Mouse (Mus musculus) activated CD4-positive, CD25-positive, alpha-beta regulatory T cell, adult 9 weeks (primary cell): ENCODE data around the gene Btg4. TPM values are rescaled to one million over a fixed set of nuclear protein-coding genes. Genes with fewer than 3 reads are reported as not detected.

Source experiments
- polyA plus RNA-seq: library from polyadenylated mRNA; unstranded; fragments of 100-300 nt; shearing (Covaris generic); gene quantifications from one replicate; pipeline ENCODE4 v1.2.1, GENCODE M21; 2017

Btg4 gene
- polyA plus RNA-seq, result not detected

DNA sequence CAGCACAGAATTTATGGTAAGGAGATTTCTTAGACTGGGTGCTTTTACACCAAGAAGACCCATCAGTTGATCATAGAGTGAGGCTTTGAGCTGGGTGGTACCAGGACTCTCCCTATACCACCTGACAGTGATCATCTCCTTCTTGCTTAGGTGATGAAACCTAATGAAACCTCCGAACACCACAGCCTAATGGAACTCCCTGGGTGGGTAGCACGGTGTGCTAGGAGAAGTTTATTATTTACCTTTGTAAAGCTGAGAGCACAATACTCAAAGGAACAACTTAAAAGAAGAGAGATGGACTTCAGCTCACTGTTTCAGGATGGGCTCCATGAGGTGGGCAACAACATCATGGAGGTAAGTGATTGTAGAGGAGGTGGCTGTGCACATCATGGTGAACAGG is at the start of gene Btg4:
Gene Btg4, plus strand, starts transcription at position 301 of the 400 bp plus-strand sequence.

DNA sequence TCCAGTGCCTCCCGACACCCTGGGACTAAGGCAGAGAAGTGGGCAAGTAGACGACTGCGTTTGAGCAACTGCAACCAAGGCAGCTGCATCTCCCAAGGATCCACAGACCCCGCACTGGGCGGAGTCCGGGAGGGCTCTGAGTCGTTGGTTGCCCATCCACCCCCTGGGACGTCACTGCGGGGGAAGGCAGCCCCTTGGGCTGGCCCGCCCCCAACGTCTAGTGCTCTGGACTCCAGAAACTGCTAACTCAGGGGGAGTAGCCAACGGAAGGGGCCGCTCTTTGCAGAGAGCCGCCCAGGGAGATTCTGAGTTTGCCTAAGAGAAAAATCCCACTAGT is 16.2 kb downstream of the Btg4 start, which contains the start of gene Layn:
Gene Layn, minus strand, starts transcription at position 116 of the 337 bp plus-strand sequence.

DNA sequence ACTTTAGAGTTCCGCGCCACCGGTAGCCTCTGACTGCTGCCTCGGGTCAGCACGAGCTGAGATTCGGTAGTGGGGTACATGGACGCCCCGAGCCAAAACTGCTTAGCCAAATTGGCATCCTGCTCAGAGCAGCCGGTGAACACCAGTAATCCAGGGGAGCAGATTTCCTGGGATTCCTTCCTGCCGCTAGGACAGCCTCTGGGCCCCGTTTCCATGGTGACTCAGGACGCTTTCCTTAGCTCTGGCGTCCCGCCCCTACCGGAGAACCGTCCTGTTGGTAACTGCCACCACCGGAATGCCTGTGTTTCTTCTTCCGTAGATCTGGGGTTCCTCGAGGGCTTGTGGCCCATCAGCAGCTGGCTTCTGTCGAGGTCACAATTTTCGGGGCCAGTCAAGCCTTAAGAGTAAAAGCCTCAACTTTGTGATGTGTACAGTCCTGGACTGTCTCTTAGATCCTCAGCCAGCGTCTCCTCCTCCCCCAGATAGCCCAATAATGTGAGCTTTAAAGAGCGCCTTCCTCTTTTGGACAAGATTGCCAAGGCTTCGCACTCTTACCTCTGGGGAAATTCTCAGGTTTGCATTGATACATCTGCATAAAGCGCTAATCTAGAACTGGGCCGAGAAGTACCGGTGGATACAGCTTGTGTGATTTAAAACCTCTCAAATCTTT is 41.2 kb downstream of the Btg4 start, which contains the start of gene 4833427G06Rik:
Gene 4833427G06Rik, minus strand, starts transcription at position 323 of the 670 bp plus-strand sequence.

GRCm38 (mm10) chr9:51165312-51166180 is 104.8 kb downstream of the Btg4 start, which contains the start of gene Gm32742:
Gene Gm32742, minus strand, starts transcription at chr9:51165517.

Other genes starting within 250 kb of the Btg4 start
- 87.8 TPM for gene Ppp2r1b, start 215.6 kb upstream of the Btg4 start, polyA plus RNA-seq
- 19.5 TPM for gene Sik2, start 51.8 kb upstream of the Btg4 start, polyA plus RNA-seq
- gene Layn, start 16.2 kb downstream of the Btg4 start, polyA plus RNA-seq, result not detected
- gene 4833427G06Rik, start 41.2 kb downstream of the Btg4 start, polyA plus RNA-seq, result not detected
- not detected for gene Gm32742, start 104.6 kb downstream of the Btg4 start, polyA plus RNA-seq
- 10.6 TPM for gene Pou2af1, start 152.8 kb downstream of the Btg4 start, polyA plus RNA-seq
- not detected for gene Colca2, start 217.7 kb downstream of the Btg4 start, polyA plus RNA-seq